Mouse (Mus musculus) heart, adult 11 months (tissue): ENCODE results near the gene Nfyc.

Experiments
- DNase-seq: peaks from one replicate; pipeline ENCODE4 v3.0.0; 2022

The Nfyc gene

GRCm38 (mm10) chr4:120713021-120713420 is 118.4 kb downstream of the Nfyc start:
- no peak for DNase-seq

DNA sequence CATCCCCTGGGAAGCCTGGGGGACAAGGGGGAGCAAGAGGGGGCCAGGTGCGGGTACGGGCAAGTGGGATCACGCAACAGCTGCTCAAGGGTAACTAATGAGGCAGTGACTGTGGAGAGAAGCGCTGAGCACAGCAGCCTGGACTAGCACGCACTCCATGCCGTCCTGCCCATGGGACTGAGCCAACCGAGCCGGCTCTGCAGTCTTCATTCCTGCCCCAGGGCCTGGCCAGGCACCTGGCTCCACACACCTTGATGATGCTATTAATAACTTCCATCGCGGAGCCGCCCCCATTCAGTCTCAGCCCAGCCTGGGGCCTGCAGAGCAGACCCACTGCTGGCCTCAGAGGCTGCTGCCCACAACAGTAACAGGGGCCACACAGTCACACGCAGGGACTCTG is 119.1 kb downstream of the Nfyc start:
- DNase-seq, result no peak
